27 mouse cellular contexts compared by ENCODE assay signal in genomic region chr3:31190342-31190741, GRCm38 (mm10). TPM values are rescaled to one million over a fixed set of nuclear protein-coding genes. Genes with fewer than 3 reads are reported as not detected.
DNase-seq lines count a peak whose midpoint lies in the region; ATAC-seq and TF ChIP-seq lines count a peak whose summit lies in the region.
"Had no signal": no experiment of that assay in that cellular context is flagged by ENCODE, and none has a peak within 500 bp of the region (broad histone marks: within the 10 kb centered on the region; RNA-seq: fewer than 3 reads in every experiment).

No protein-coding gene starts in this region.

- no peak for DNase-seq in cerebellum, adult 2 months
- DNase-seq in cerebellum, adult 11 months: no peak
- no peak for DNase-seq in hindbrain, embryonic 14.5 days (ENCODE audit: low spot score)
- no peak for DNase-seq in hindbrain, embryonic 10.5 days (ENCODE audit: low spot score)
- no peak for DNase-seq in CH12.LX (ENCODE audit: extremely low read depth)
- no peak for DNase-seq in MEL (ENCODE audit: low read depth, low spot score)
- DNase-seq in liver: no peak
- DNase-seq: adrenal gland, adult 2 months; adrenal gland, postnatal 10 days; adrenal gland, postnatal 25 days; B cell, adult 2 months; cerebellum, adult 11-12 months; cerebellum, adult 8-10 months; cerebellum, adult 9-11 months; cerebellum, postnatal 14 days; cerebellum, postnatal 36 days; embryo, embryonic 11 days had no signal

- H3K36me3 ChIP-seq in hindbrain, embryonic 14.5 days (replicated peaks; ENCODE audit: control insufficient read depth, insufficient read depth): no peaks in the 10 kb centered on the region
- no peaks in the 10 kb centered on the region for H3K36me3 ChIP-seq in hindbrain, embryonic 10.5 days
- H3K36me3 ChIP-seq in CH12.LX (replicated peaks in 1 of 2; ENCODE audit: control insufficient read depth in 1 of 2, insufficient read depth in 1 of 2, low read length in 1 of 2): no peaks in the 10 kb centered on the region
- no peaks in the 10 kb centered on the region for H3K36me3 ChIP-seq in MEL (ENCODE audit: control insufficient read depth in 1 of 2, insufficient read depth in 2 of 2, low read length in 2 of 2)
- H3K36me3 ChIP-seq: embryonic facial prominence, embryonic 13.5 days; embryonic facial prominence, embryonic 15.5 days; forebrain, embryonic 10.5 days; forebrain, embryonic 12.5 days; G1E had no signal

- H3K4me3 ChIP-seq in cerebellum, adult 2 months (replicated peaks; ENCODE audit: insufficient read depth, low read depth, low read length): no peak overlapping the region
- no peak overlapping the region for H3K4me3 ChIP-seq in hindbrain, embryonic 14.5 days (replicated peaks; ENCODE audit: low read length)
- H3K4me3 ChIP-seq in hindbrain, embryonic 10.5 days: no peak overlapping the region
- no peak overlapping the region for H3K4me3 ChIP-seq in CH12.LX (replicated peaks in 1 of 3; ENCODE audit: low read depth in 2 of 3, low read length in 2 of 3, poor library complexity in 1 of 3)
- H3K4me3 ChIP-seq in MEL (ENCODE audit: control insufficient read depth in 1 of 2, insufficient read depth in 1 of 2, low read depth in 2 of 2, low read length in 2 of 2): no peak overlapping the region
- H3K4me3 ChIP-seq: embryonic facial prominence, embryonic 13.5 days; embryonic facial prominence, embryonic 15.5 days; erythroblast, embryonic 14.5 days; forebrain, embryonic 10.5 days; forebrain, embryonic 12.5 days had no signal

- TF ChIP-seq CTCF in cerebellum, adult 2 months (IDR thresholded peaks at IDR 0.05; ENCODE audit: borderline replicate concordance, insufficient read depth, low read depth, low read length): no peak
- TF ChIP-seq CTCF in CH12.LX (conservative IDR thresholded peaks at IDR 0.05 in 1 of 2, IDR thresholded peaks at IDR 0.05 in 1 of 2; ENCODE audit: low read depth in 2 of 2, low read length in 2 of 2): no peak
- no peak for TF ChIP-seq CTCF in MEL (IDR thresholded peaks at IDR 0.05 in 2 of 3, conservative IDR thresholded peaks at IDR 0.05 in 1 of 3; ENCODE audit: control insufficient read depth in 1 of 3, insufficient read depth in 1 of 3, low read depth in 2 of 3, low read length in 3 of 3, poor library complexity in 1 of 3, severe bottlenecking in 1 of 3)

- no peaks in the 10 kb centered on the region for H3K79me2 ChIP-seq in CH12.LX (replicated peaks; ENCODE audit: control insufficient read depth, extremely low read depth, insufficient read depth, poor library complexity, severe bottlenecking)
- no peaks in the 10 kb centered on the region for H3K79me2 ChIP-seq in MEL (ENCODE audit: control insufficient read depth, insufficient read depth, low read length, poor library complexity)

- peaks cover 5% of the 10 kb centered on the region for H3K4me1 ChIP-seq in cerebellum, adult 2 months (ENCODE audit: control insufficient read depth, insufficient read depth, low read length)
- no peaks in the 10 kb centered on the region for H3K4me1 ChIP-seq in hindbrain, embryonic 14.5 days (replicated peaks; ENCODE audit: control insufficient read depth, insufficient read depth, low read length)
- no peaks in the 10 kb centered on the region for H3K4me1 ChIP-seq in hindbrain, embryonic 10.5 days (replicated peaks)
- no peaks in the 10 kb centered on the region for H3K4me1 ChIP-seq in CH12.LX (ENCODE audit: control insufficient read depth in 1 of 2, insufficient read depth in 2 of 2)
- H3K4me1 ChIP-seq in MEL (ENCODE audit: control insufficient read depth in 1 of 2, insufficient read depth in 2 of 2, low read length in 2 of 2): no peaks in the 10 kb centered on the region
- H3K4me1 ChIP-seq: embryonic facial prominence, embryonic 15.5 days; forebrain, embryonic 10.5 days; forebrain, embryonic 12.5 days had no signal

- 0 out of 2 replicates have a peak, but pooled peaks have one; percentile 21 for ATAC-seq in hindbrain, embryonic 14.5 days (ENCODE audit: low FRiP score)
- ATAC-seq: CD4-positive, CD25-positive, alpha-beta regulatory T cell, adult 4 months; forebrain, embryonic 14.5 days; forebrain, embryonic 16.5 days had no signal

- no peak for TF ChIP-seq EP300 in CH12.LX (IDR thresholded peaks at IDR 0.05; ENCODE audit: low read length)
- no peak for TF ChIP-seq EP300 in MEL (IDR thresholded peaks at IDR 0.05; ENCODE audit: low read depth in 1 of 2, low read length in 2 of 2)

- no peak overlapping the region for H3K9ac ChIP-seq in hindbrain, embryonic 14.5 days
- H3K9ac ChIP-seq in CH12.LX (ENCODE audit: insufficient read depth, low read depth): no peak overlapping the region
- H3K9ac ChIP-seq in MEL (ENCODE audit: control insufficient read depth, low read depth, low read length, poor library complexity, severe bottlenecking): no peak overlapping the region
- H3K9ac ChIP-seq: embryonic facial prominence, embryonic 13.5 days; embryonic facial prominence, embryonic 15.5 days; forebrain, embryonic 12.5 days had no signal

- dilution Hi-C loops in CH12.LX (cut with MboI; ENCODE audit: extremely low pct_ligation_motif_present, extremely low pct_unique_long_range_greater_than_20kb, low sequenced_read_pairs): no loop called here

- no peak for TF ChIP-seq POLR2A in cerebellum, adult 2 months (IDR thresholded peaks at IDR 0.05; ENCODE audit: borderline replicate concordance, insufficient read depth, low read length)
- TF ChIP-seq POLR2A in CH12.LX (IDR thresholded peaks at IDR 0.05; ENCODE audit: low read depth, low read length): no peak
- TF ChIP-seq POLR2A in MEL (IDR thresholded peaks at IDR 0.05; ENCODE audit: control insufficient read depth in 1 of 2, insufficient read depth in 1 of 2, low read depth in 1 of 2, low read length in 2 of 2, poor library complexity in 1 of 2): no peak

- 91% methylated on average over 7 of the region's 7 CpGs for WGBS in cerebellum, adult 2 months
- WGBS in hindbrain, embryonic 14.5 days: 86% methylated on average over 7 of the region's 7 CpGs
- 86% methylated on average over 7 of the region's 7 CpGs for WGBS in hindbrain, embryonic 10.5 days

- no peak overlapping the region for H3K4me2 ChIP-seq in hindbrain, embryonic 14.5 days (replicated peaks)
- no peak overlapping the region for H3K4me2 ChIP-seq in CH12.LX (ENCODE audit: insufficient read depth, low read depth, poor library complexity, severe bottlenecking)
- H3K4me2 ChIP-seq: embryonic facial prominence, embryonic 13.5 days; embryonic facial prominence, embryonic 15.5 days; forebrain, embryonic 12.5 days had no signal

- H3K27ac ChIP-seq in cerebellum, adult 2 months (ENCODE audit: insufficient read depth, low read length): 0 out of 2 replicates have a peak overlapping the region, but pooled peaks have one; percentile 13
- no peak overlapping the region for H3K27ac ChIP-seq in hindbrain, embryonic 14.5 days
- no peak overlapping the region for H3K27ac ChIP-seq in hindbrain, embryonic 10.5 days
- no peak overlapping the region for H3K27ac ChIP-seq in CH12.LX (ENCODE audit: insufficient read depth, low read depth)
- H3K27ac ChIP-seq in MEL (ENCODE audit: control insufficient read depth, low read depth, low read length): no peak overlapping the region
- H3K27ac ChIP-seq: embryonic facial prominence, embryonic 13.5 days; embryonic facial prominence, embryonic 15.5 days; forebrain, embryonic 10.5 days; forebrain, embryonic 12.5 days had no signal

- H3K9me3 ChIP-seq in hindbrain, embryonic 14.5 days (ENCODE audit: control insufficient read depth, low read length): 0 out of 2 replicates have a peak, but pooled peaks cover 3% of the 10 kb centered on the region
- H3K9me3 ChIP-seq in hindbrain, embryonic 10.5 days: peaks cover 4% of the 10 kb centered on the region; the same call in 1 of the 2 replicates
- H3K9me3 ChIP-seq in CH12.LX (replicated peaks; ENCODE audit: low read length) (no peaks in the 10 kb centered on the region), MEL (replicated peaks; ENCODE audit: insufficient read depth, low read length) (no peaks in the 10 kb centered on the region)
- H3K9me3 ChIP-seq: embryonic facial prominence, embryonic 13.5 days; embryonic facial prominence, embryonic 15.5 days; forebrain, embryonic 12.5 days; G1E had no signal

- in situ Hi-C loops in CH12.LX (cut with MboI; ENCODE audit: low pct_ligation_motif_present, low pct_unique_long_range_greater_than_20kb, low sequenced_read_pairs): no loop called here

- H3K27me3 ChIP-seq in cerebellum, adult 2 months (ENCODE audit: control insufficient read depth, insufficient read depth, low read length): no peaks in the 10 kb centered on the region
- no peaks in the 10 kb centered on the region for H3K27me3 ChIP-seq in hindbrain, embryonic 14.5 days (ENCODE audit: control insufficient read depth, insufficient read depth, low read length)
- H3K27me3 ChIP-seq in hindbrain, embryonic 10.5 days (ENCODE audit: insufficient read depth, poor library complexity, severe bottlenecking): no peaks in the 10 kb centered on the region
- no peaks in the 10 kb centered on the region for H3K27me3 ChIP-seq in CH12.LX (replicated peaks)
- no peaks in the 10 kb centered on the region for H3K27me3 ChIP-seq in MEL (ENCODE audit: control insufficient read depth in 1 of 2, insufficient read depth in 2 of 2, low read length in 2 of 2)
- H3K27me3 ChIP-seq: embryonic facial prominence, embryonic 13.5 days; embryonic facial prominence, embryonic 15.5 days; forebrain, embryonic 12.5 days had no signal

- TF ChIP-seq RAD21 in CH12.LX (IDR thresholded peaks at IDR 0.05; ENCODE audit: low read depth, low read length): no peak
- TF ChIP-seq RAD21 in MEL (IDR thresholded peaks at IDR 0.05; ENCODE audit: low read depth, low read length): no peak

TF ChIP-seq in CH12.LX, 34 proteins besides CTCF, POLR2A, EP300 and RAD21 (continues in another document):
- no peak for TF ChIP-seq HCFC1 (IDR thresholded peaks at IDR 0.05; ENCODE audit: low read depth, low read length)
- no peak for TF ChIP-seq ZKSCAN1 (IDR thresholded peaks at IDR 0.05; ENCODE audit: borderline replicate concordance, low read depth, low read length)
- TF ChIP-seq MAX (IDR thresholded peaks at IDR 0.05; ENCODE audit: low read length): no peak
- no peak for TF ChIP-seq RCOR1 (conservative IDR thresholded peaks at IDR 0.05; ENCODE audit: low read depth, low read length)

TF ChIP-seq in MEL, 35 proteins besides CTCF, POLR2A, EP300 and RAD21:
- TF ChIP-seq MAFK (IDR thresholded peaks at IDR 0.05; ENCODE audit: borderline replicate concordance, low read depth, low read length): peak; percentile 94
- no peak for TF ChIP-seq MAZ (IDR thresholded peaks at IDR 0.05; ENCODE audit: low read depth, low read length)
- TF ChIP-seq MYB (IDR thresholded peaks at IDR 0.05; ENCODE audit: low read depth, low read length): no peak

RNA-seq across cellular contexts. Expression of gene Cldn11, which starts 40.6 kb away (rescaled TPM):
- 312 and 337 TPM in 2 replicates for polyA plus RNA-seq in cerebellum, adult 2 months (2012; rRNA removed)
- 40.3 and 44.9 TPM in 2 replicates for polyA plus RNA-seq in hindbrain, embryonic 14.5 days (2014; fragmentation: Nextera tagmentation; extraction: Ambion mirVana)
- polyA plus RNA-seq in hindbrain, embryonic 10.5 days (2016; fragmentation: Nextera tagmentation; extraction: Ambion mirVana): 8.2 and 9.6 TPM in 2 replicates
- total RNA-seq in CH12.LX (2012; rRNA removed) (not detected in 2 replicates), CH12.LX (2014; rRNA removed) (not detected in 2 replicates), MEL (2012; rRNA removed) (not detected in 2 replicates)
- polyA plus RNA-seq in CH12.LX (2012; ENCODE audit: insufficient read length, low read depth) (not detected in 2 replicates), MEL (2012; ENCODE audit: insufficient read depth in 1 of 2, insufficient read length in 2 of 2, low read depth in 1 of 2, low replicate concordance in 2 of 2, missing spikeins in 1 of 2) (not detected)
- total RNA-seq: common myeloid progenitor, adult 5-6 weeks; G1E had no signal
- polyA plus RNA-seq: CD4-positive, CD25-positive, alpha-beta regulatory T cell, adult 4 months; erythroblast, embryonic 14.5 days; G1E had no signal
